Mouse (Mus musculus) limb, embryonic 13.5 days (tissue): Measurements from ENCODE around the gene Ube2h. TPM values are rescaled to one million over a fixed set of nuclear protein-coding genes. Genes with fewer than 3 reads are reported as not detected.

Source experiments
- ATAC-seq: fragments of 200-750 bp; cut with Nextera tagmentation; 2 replicates; pipeline ENCODE4 v1.8.0; 2017; ENCODE audit warnings: low read depth, moderate number of reproducible peaks, moderate TSS enrichment; ENCODE audit not compliant: low FRiP score
- H3K27ac ChIP-seq: fragments of 300-500 bp; sonication (generic); 2 replicates; pipeline ENCODE4 v1.5.1; 2015; ENCODE audit warnings: inconsistent platforms, mild to moderate bottlenecking, moderate library complexity
- H3K27me3 ChIP-seq: fragments of 300-500 bp; sonication (generic); 2 replicates; pipeline ENCODE4 v1.6.1; 2015; ENCODE audit warnings: mild to moderate bottlenecking, inconsistent platforms
- H3K36me3 ChIP-seq: fragments of 300-500 bp; sonication (generic); 2 replicates; pipeline ENCODE4 v1.6.1; 2015; ENCODE audit warnings: inconsistent platforms, mild to moderate bottlenecking, moderate library complexity
- H3K4me1 ChIP-seq: fragments of 300-500 bp; sonication (generic); 2 replicates; pipeline ENCODE4 v1.6.1; 2015; ENCODE audit warnings: inconsistent platforms
- H3K4me2 ChIP-seq: fragments of 300-500 bp; sonication (generic); replicated peaks from 2 replicates; pipeline ENCODE4 v1.6.1; 2015; ENCODE audit warnings: inconsistent platforms, mild to moderate bottlenecking, moderate library complexity
- H3K4me3 ChIP-seq: fragments of 300-500 bp; sonication (generic); 2 replicates; pipeline ENCODE4 v1.5.1; 2015; ENCODE audit warnings: moderate library complexity, mild to moderate bottlenecking, inconsistent platforms
- H3K9ac ChIP-seq: fragments of 300-500 bp; sonication (generic); 2 replicates; pipeline ENCODE4 v1.6.1; 2015; ENCODE audit warnings: mild to moderate bottlenecking, inconsistent platforms
- H3K9me3 ChIP-seq: fragments of 300-500 bp; sonication (generic); 2 replicates; pipeline ENCODE4 v1.6.1; 2016; ENCODE audit warnings: inconsistent platforms
- WGBS: fragments of 180-500 bp; shearing (Covaris S2); methylation state at CpG from one replicate; pipeline ENCODE4 v1.1.7; 2015; 5-methylcytosine and 5-hydroxymethylcytosine counted together
- polyA plus RNA-seq: library from polyadenylated mRNA; unstranded; fragments of >200 nt; fragmentation: Nextera tagmentation; extraction: Ambion mirVana; gene quantifications from 2 replicates; pipeline ENCODE4 v1.2.1, GENCODE M21; 2015

Ube2h gene
- polyA plus RNA-seq, 1 experiment from 2014 or later = 45.9 TPM

DNA sequence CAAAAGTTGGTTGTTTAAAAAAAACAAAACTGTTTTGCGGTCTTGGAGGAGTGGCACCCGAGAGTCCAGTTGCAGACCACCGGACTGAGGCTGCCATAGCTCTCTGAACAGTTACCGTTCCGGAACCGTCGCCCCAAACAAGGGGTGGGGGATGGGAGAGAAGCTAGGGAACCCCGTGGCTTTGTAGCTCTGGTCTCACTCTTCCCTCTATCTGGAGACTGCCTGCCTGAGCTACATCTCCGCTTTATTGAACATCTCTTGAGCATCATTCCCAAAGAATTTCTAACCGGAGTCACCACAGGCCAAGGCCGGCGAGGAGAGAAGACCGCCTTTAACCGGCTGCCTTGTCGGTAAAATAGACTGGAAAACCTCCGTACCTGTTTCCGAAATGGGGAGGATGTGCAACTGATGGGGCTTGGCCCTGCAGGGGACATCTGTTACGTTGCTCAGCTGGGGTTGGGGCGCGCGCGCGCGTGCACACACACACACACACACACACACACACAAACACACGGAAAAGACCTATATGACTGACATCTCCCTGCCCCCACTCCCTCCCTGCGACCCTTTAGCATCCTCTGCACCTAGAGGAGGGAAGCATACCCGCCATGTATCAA lies 126.2 kb downstream of the Ube2h start:
- Histone ChIP-seq H3K36me3 (no peaks in the 10 kb centered on the region), H3K27me3 (peaks cover 98% of the 10 kb centered on the region), H3K4me1 (peaks cover 52% of the 10 kb centered on the region), H3K9ac (no peak overlapping the region), H3K27ac (no peak overlapping the region), H3K4me3 (0 out of 2 replicates have a peak overlapping the region, but pooled peaks have one; percentile 7), H3K4me2 (peak overlapping the region; percentile 30; the same call in 1 of the 2 replicates), H3K9me3 (peaks cover 2% of the 10 kb centered on the region; the same call in 1 of the 2 replicates)
- no peak for ATAC-seq
- WGBS = 3% methylated on average over 27 of the region's 27 CpGs

DNA sequence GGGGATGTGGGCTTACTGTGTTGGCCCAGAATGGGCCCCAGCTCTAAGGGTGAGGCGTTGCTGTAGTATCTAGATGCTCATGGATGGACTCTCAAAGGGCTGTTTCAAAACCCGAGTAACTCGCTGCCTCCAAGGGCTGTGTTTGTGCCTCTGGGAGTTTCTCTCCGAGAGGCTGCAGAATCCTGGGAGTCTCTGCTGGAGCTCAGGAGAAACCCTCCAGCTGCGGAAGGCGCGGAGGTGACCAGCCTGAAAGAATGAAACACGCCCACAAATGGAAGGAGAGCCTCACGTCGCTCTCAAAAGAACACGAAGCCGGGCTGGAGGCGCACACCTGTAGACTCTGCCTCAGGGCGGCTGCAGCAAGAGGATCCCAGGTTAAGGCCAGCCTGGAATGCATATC lies 127.0 kb downstream of the Ube2h start:
- H3K27ac ChIP-seq = no peak overlapping the region
- WGBS = under 1% methylated on average over 14 of the region's 14 CpGs
- H3K4me3 ChIP-seq = no peak overlapping the region; the same call in 1 of the 2 replicates
- H3K36me3 ChIP-seq = no peaks in the 10 kb centered on the region
- H3K9me3 ChIP-seq = no peaks in the 10 kb centered on the region
- no peak overlapping the region for H3K9ac ChIP-seq
- no peak overlapping the region for H3K4me2 ChIP-seq
- peaks cover 59% of the 10 kb centered on the region for H3K4me1 ChIP-seq
- no peak for ATAC-seq
- H3K27me3 ChIP-seq = peaks cover 98% of the 10 kb centered on the region

DNA sequence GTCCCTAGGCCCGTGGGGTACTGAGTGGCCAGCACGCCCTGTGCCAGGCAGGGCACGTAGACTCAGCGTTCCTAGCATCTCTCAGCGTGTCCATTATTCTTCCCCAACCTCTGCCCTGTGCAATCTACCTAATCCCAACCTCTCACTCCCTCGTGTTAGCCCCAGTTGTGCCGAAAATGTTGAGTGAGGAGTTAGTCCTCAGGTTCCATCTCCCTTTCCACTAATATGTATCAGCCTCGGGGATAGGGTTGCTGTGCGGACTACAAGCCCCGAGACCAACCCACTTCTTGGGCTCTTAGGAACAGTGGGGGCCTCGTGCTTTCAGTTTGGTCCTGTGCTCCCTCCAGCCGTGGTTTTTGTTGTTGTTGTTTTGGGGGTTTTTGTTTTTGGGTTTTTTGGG lies 127.8 kb downstream of the Ube2h start:
- no peak overlapping the region for H3K9ac ChIP-seq
- H3K9me3 ChIP-seq = no peaks in the 10 kb centered on the region
- no peak overlapping the region for H3K27ac ChIP-seq
- peak overlapping the region; percentile 62 for H3K4me2 ChIP-seq
- peak overlapping the region; percentile 41; the same call in 1 of the 2 replicates for H3K4me3 ChIP-seq
- H3K4me1 ChIP-seq = peaks cover 63% of the 10 kb centered on the region
- peaks cover 98% of the 10 kb centered on the region for H3K27me3 ChIP-seq
- no peak for ATAC-seq
- no peaks in the 10 kb centered on the region for H3K36me3 ChIP-seq
- 5% methylated on average over 12 of the region's 12 CpGs for WGBS

DNA sequence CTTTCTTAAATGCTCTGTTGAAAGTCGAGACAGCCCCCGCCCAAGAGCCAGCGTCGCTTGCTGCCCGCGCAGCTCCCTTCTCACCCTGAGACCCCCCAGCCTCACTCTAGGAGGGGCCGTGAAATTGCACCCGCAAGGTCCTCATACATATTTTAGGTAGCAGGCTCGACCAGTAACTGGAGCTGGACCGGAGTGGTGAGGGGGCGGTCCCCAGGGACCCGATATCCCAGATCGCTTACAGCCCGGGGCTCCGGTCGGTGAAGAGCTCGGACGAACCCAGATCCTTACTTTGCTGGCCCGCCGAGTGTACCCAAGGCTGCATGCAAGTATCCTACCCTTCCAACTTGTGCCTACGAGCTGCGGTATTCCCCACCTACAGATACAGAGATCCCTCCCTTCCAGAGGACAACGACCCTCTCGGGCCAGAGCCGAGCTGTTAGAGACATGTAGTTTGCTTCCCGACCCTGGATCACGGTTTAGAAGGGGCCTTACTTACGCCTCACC lies 128.4 kb downstream of the Ube2h start:
- H3K9ac ChIP-seq = no peak overlapping the region
- H3K27me3 ChIP-seq = peaks cover 98% of the 10 kb centered on the region
- no peaks in the 10 kb centered on the region for H3K9me3 ChIP-seq
- H3K4me1 ChIP-seq = peaks cover 67% of the 10 kb centered on the region
- H3K27ac ChIP-seq = no peak overlapping the region
- ATAC-seq = no peak
- under 1% methylated on average over 28 of the region's 28 CpGs for WGBS
- peak overlapping the region; percentile 41 for H3K4me3 ChIP-seq
- no peaks in the 10 kb centered on the region for H3K36me3 ChIP-seq
- peak overlapping the region; percentile 62 for H3K4me2 ChIP-seq

DNA sequence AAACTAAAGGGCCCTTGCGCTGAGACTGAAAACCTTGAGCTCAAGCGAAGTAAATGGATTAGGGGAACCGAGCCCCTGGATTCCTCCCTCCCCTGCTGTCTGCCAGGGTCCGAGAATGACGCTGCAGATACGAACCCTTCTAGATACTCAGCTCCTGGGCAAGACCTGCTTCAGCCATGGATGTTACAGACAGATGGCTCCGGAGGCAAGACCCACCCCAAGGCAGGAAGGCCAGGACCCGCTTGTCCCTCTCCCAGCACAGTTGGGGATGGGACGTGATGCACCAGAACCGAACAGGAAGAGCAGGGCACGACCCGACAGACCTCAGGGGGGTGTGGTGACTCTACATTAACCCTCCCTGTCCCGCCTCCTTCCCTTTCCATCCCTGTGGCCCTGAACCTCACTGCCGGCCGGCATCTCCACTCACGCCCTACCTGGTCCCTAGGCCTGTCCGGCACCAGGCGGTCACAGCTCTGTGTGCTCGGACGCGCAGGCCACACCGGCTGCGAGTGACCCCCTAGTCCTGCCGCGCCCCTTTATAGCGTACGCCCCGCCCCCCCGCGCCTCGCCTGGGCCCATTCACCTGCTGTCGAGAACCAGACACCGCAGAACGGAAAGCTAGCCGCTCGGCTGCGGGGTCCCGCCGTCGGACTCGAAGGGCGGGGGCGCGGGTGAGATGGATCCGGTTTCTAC lies 129.0 kb downstream of the Ube2h start:
- H3K9ac ChIP-seq = no peak overlapping the region
- peaks cover 67% of the 10 kb centered on the region for H3K4me1 ChIP-seq
- no peaks in the 10 kb centered on the region for H3K9me3 ChIP-seq
- peak overlapping the region; percentile 62 for H3K4me2 ChIP-seq
- H3K27me3 ChIP-seq = peaks cover 98% of the 10 kb centered on the region
- 1% methylated on average over 43 of the region's 45 CpGs for WGBS
- peak; percentile 37; the same call in 1 of the 2 replicates for ATAC-seq
- peak overlapping the region; percentile 41 for H3K4me3 ChIP-seq
- H3K36me3 ChIP-seq = no peaks in the 10 kb centered on the region
- no peak overlapping the region for H3K27ac ChIP-seq

DNA sequence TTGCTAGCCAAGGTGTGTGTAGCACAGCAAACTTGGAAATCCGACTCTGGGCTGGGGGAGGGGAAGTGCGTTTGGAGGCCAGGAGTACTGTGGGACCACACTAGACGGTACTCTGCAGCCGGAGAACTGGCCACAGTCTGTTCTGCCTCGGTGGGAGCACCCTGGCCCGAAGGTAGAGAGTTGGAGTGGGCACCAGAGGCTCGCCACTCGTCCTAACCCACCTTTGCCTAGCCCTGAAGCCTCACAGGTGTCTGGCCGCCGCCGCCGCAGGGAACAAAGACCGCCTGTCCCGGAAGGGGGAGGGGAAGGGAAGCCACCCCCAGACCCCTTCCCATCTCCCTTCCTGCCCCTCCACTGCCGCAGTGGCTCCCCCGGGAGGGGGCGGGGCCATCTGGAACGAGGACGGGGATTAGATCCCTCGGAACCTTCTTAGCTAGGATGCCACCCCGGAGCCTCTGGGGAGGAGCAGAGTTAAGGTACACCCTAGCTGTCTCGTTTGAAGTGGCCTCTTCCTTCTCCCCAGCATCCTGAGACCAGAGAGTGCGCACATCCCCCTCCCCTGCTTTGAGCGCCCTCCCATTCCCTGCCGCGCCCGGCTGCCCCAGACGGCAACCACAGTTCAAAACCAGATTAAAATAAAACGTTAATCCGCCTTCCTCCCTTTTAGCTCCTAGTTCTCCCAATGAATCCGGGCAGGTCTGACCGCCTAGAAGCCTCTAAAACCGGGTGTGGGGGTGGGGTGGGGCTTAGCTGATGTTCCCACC lies 129.7 kb downstream of the Ube2h start:
- H3K36me3 ChIP-seq = no peaks in the 10 kb centered on the region
- H3K4me2 ChIP-seq = peak overlapping the region; percentile 62
- ATAC-seq = peak; percentile 43; the same call in 1 of the 2 replicates
- under 1% methylated on average over 33 of the region's 33 CpGs for WGBS
- H3K27ac ChIP-seq = no peak overlapping the region
- H3K9me3 ChIP-seq = no peaks in the 10 kb centered on the region
- peaks cover 98% of the 10 kb centered on the region for H3K27me3 ChIP-seq
- H3K9ac ChIP-seq = no peak overlapping the region
- peak overlapping the region; percentile 41 for H3K4me3 ChIP-seq
- peaks cover 63% of the 10 kb centered on the region for H3K4me1 ChIP-seq

DNA sequence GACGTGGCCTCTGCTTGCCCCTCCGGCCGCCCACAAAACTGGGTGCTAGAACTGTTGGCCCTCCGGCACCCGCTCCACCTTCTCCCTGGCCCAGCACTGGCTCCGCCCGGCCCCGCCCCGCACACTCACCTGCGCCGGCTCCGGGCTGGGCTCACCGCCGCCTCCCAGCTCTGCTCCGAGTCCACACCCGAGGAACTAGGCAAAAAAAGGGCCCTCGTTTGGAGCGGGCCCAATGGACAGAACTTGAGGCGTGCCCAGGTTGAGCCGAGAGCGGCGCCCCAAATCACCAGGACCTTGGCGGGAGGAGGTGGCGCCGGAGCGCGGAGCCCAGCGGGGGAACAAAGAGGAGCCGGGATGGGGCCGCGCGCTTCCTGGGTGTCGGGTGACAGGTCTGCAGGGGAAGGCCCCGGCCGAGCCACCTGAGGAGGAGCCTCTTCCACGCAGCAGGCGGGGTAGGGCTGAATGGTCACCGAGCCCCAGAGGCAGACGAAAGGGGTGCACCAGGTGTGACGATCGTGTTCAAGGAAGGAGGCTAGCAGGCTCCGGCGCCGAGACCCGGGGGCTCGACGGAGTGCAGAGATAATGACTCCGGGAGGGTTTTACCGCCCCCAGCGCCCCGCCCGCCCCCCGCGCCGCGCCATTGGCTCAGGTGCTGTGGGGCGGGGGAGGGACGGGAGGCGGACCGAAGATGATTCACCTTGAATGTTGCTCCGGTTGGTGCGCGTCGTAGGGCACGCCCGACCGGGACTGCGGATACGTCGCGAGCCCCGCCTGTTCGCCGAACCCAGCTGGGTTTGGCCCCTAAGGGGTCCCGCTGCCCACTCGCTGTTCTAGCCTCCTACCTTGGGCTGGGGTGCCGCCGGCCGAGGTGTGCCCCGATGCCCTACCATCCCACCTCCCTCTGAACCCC lies 130.5 kb downstream of the Ube2h start:
- H3K4me1 ChIP-seq = peaks cover 68% of the 10 kb centered on the region
- WGBS = under 1% methylated on average over 80 of the region's 80 CpGs

DNA sequence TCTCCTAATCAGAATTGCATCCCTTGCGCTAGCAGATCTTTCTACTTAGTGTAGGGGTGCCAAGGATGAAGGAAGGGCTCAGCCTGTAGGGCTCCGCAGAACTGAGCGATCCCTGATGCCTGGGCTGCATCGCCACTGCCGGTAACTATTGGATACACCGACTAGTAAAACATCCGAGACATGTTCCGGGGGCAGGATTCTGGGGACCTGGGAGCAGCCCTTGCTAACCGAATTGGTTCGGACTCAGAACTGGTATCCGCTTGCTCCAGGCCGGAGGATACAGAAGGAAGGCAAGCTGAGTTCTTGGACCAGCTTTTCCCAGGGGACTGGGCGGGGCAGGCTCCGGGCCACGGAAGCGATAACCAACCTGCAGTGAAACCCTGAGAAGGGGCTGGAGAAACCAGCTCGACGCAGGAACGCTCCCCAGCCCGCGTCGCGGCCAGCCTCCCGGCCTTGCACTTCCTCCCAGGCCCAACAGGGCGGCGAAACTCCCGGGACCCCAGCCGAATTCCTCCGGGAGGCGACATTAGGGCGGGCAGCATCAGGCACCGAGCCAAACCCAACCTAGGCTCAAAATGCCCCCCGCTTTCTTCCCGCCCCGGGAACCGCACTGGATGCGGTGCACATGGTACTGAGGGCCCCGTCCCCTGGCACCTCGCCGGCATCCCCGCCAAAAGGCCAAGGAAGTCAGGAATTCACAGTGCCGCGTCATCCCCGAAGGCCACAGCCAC lies 131.4 kb downstream of the Ube2h start:
- Histone ChIP-seq H3K4me2 (peak overlapping the region; percentile 62), H3K9ac (peak overlapping the region; percentile 19), H3K9me3 (no peaks in the 10 kb centered on the region), H3K27me3 (peaks cover 96% of the 10 kb centered on the region), H3K4me3 (peak overlapping the region; percentile 41), H3K27ac (no peak overlapping the region; the same call in 1 of the 2 replicates), H3K36me3 (no peaks in the 10 kb centered on the region), H3K4me1 (peaks cover 70% of the 10 kb centered on the region)
- ATAC-seq = no peak
- 1% methylated on average over 44 of the region's 44 CpGs for WGBS

More for the DNA sequence above, 130.5 kb downstream of the Ube2h start:
- Histone ChIP-seq H3K4me3 (peak overlapping the region; percentile 41), H3K4me2 (peak overlapping the region; percentile 62), H3K9ac (peak overlapping the region; percentile 19), H3K27me3 (peaks cover 98% of the 10 kb centered on the region), H3K9me3 (no peaks in the 10 kb centered on the region), H3K27ac (no peak overlapping the region; the same call in 1 of the 2 replicates), H3K36me3 (no peaks in the 10 kb centered on the region)
- ATAC-seq = 0 out of 2 replicates have a peak, but pooled peaks have one; percentile 26

DNA sequence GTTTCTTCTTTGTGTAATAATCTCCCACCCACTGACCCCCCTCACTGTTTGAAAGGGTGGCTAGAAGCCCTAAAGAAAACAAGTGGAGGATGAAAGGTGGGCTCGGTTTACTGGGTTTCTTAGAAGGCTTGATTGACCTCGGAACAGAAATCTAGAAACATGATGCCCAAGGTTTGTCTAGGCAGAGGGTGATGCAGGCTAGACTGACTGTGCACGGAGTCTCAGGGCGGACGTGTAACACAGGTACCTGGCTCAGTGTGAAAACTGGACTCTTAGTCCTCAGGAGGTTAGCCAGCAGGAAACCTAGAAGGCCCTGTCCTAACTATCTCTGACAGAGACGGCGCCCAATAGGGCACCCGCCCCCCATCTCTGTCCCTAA lies 131.9 kb downstream of the Ube2h start:
- ATAC-seq = no peak
- Histone ChIP-seq H3K4me1 (peaks cover 72% of the 10 kb centered on the region), H3K9me3 (no peaks in the 10 kb centered on the region), H3K4me2 (peak overlapping the region; percentile 62), H3K27me3 (peaks cover 95% of the 10 kb centered on the region), H3K4me3 (peak overlapping the region; percentile 41), H3K27ac (no peak overlapping the region), H3K36me3 (no peaks in the 10 kb centered on the region), H3K9ac (no peak overlapping the region)
- 9% methylated on average over 8 of the region's 8 CpGs for WGBS

DNA sequence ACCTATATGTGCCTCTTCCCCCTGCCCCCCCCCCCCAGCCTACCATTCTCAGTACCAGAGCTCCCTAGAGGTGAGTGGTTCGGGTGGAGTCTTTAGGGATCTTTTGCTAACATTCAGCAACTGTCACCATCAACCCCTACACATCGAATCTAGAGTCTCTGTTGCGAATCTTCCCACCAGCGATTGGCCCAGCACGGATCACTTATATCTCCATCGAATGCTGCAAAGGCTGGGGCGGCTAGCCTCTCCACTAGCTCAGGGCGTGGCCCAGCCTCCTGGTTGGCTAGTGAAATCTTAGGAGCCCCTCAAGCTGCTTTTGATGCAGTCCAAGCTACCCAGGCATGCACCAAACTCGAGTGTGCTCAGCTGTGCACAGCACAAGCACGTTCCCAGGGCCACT lies 132.4 kb downstream of the Ube2h start:
- Histone ChIP-seq H3K9ac (no peak overlapping the region), H3K27me3 (peaks cover 90% of the 10 kb centered on the region), H3K27ac (no peak overlapping the region), H3K9me3 (no peaks in the 10 kb centered on the region), H3K36me3 (no peaks in the 10 kb centered on the region), H3K4me2 (peak overlapping the region; percentile 62; the same call in 1 of the 2 replicates), H3K4me1 (peaks cover 73% of the 10 kb centered on the region), H3K4me3 (no peak overlapping the region)
- no peak for ATAC-seq
- 27% methylated on average over 10 of the region's 10 CpGs for WGBS

DNA sequence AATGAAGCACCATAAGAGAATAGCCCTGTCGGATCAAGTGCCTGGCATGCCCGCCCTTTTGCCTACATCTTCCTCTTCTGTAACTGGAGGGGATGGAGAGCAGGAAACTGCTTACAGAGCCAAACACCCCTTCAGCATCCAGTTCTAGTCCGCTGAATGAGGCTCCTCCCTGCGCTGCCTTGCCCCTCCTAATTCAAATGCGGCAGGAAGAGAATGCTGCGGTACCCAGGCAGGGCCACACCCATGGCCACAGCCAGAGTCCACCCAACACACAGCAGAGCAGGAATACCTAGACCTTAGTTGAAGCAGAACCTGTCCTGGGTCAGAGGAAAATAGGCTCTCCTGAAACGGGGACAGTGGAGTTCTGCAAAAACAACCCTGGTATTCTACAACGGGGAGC lies 133.1 kb downstream of the Ube2h start:
- Histone ChIP-seq H3K27ac (no peak overlapping the region), H3K36me3 (no peaks in the 10 kb centered on the region), H3K4me3 (no peak overlapping the region), H3K4me1 (peaks cover 73% of the 10 kb centered on the region), H3K27me3 (peaks cover 83% of the 10 kb centered on the region), H3K9ac (no peak overlapping the region), H3K4me2 (no peak overlapping the region), H3K9me3 (no peaks in the 10 kb centered on the region)
- WGBS = 23% methylated on average over 8 of the region's 8 CpGs
- no peak for ATAC-seq
